Mouse (Mus musculus) kidney, embryonic 16.5 days (tissue): ENCODE results near the gene Galp. TPM values are rescaled to one million over a fixed set of nuclear protein-coding genes. Genes with fewer than 3 reads are reported as not detected.
"Not testable (repeated sequence)": the region's sequence is repeated elsewhere in the genome, so short reads cannot be mapped to it uniquely, and the experiment has no call there.

Source experiments
- ATAC-seq: fragments of 200-750 bp; cut with Nextera tagmentation; 2 replicates; pipeline ENCODE4 v1.8.0; 2017; ENCODE audit warnings: moderate TSS enrichment; ENCODE audit not compliant: low FRiP score, low TSS enrichment
- H3K27ac ChIP-seq: fragments of 300-500 bp; sonication (generic); 2 replicates; pipeline ENCODE4 v1.5.1; 2014; ENCODE audit warnings: low read length
- H3K27me3 ChIP-seq: fragments of 300-500 bp; sonication (generic); 2 replicates; pipeline ENCODE4 v1.6.1; 2014; ENCODE audit warnings: low read length, control low read depth, mixed read lengths; ENCODE audit not compliant: insufficient read depth
- H3K36me3 ChIP-seq: fragments of 300-500 bp; sonication (generic); 2 replicates; pipeline ENCODE4 v1.6.1; 2014; ENCODE audit warnings: low read length, control low read depth, mixed read lengths; ENCODE audit not compliant: insufficient read depth
- H3K4me1 ChIP-seq: fragments of 300-500 bp; sonication (generic); 2 replicates; pipeline ENCODE4 v1.6.1; 2014; ENCODE audit warnings: low read length, control low read depth, mixed read lengths; ENCODE audit not compliant: insufficient read depth
- H3K4me2 ChIP-seq: fragments of 300-500 bp; sonication (generic); replicated peaks from 2 replicates; pipeline ENCODE4 v1.6.1; 2014; ENCODE audit warnings: low read depth, low read length
- H3K4me3 ChIP-seq: fragments of 300-500 bp; sonication (generic); 2 replicates; pipeline ENCODE4 v1.5.1; 2014; ENCODE audit warnings: mild to moderate bottlenecking, low read length
- H3K9ac ChIP-seq: fragments of 300-500 bp; sonication (generic); replicated peaks from 2 replicates; pipeline ENCODE4 v1.6.1; 2014; ENCODE audit warnings: low read length
- H3K9me3 ChIP-seq: fragments of 300-500 bp; sonication (generic); 2 replicates; pipeline ENCODE4 v1.6.1; 2016; ENCODE audit warnings: low read length, control low read depth
- WGBS: fragments of 180-500 bp; shearing (Covaris S2); extraction: QIAGEN DNeasy Blood & Tissue Kit; methylation state at CpG from one replicate; pipeline ENCODE4 v1.1.7; 2014; 5-methylcytosine and 5-hydroxymethylcytosine counted together
- polyA plus RNA-seq: library from polyadenylated mRNA; unstranded; fragments of >200 nt; fragmentation: Nextera tagmentation; extraction: Ambion mirVana; gene quantifications from 2 replicates; pipeline ENCODE4 v1.2.1, GENCODE M21; 2015

The Galp gene
- polyA plus RNA-seq, 1 experiment from 2014 or later, result not detected

GRCm38 (mm10) chr7:6239787-6240186 is 42.9 kb downstream of the Galp start:
- no peaks in the 10 kb centered on the region for H3K4me1 ChIP-seq
- H3K9me3 ChIP-seq, result no peaks in the 10 kb centered on the region
- no peaks in the 10 kb centered on the region for H3K36me3 ChIP-seq
- WGBS, result 56% methylated on average over 11 of the region's 11 CpGs
- H3K27ac ChIP-seq, result no peak overlapping the region
- no peak overlapping the region for H3K4me3 ChIP-seq
- no peak overlapping the region for H3K4me2 ChIP-seq
- no peak overlapping the region for H3K9ac ChIP-seq
- H3K27me3 ChIP-seq, result no peaks in the 10 kb centered on the region
- ATAC-seq, result no peak

- H3K4me1 ChIP-seq, H3K4me3 ChIP-seq, H3K4me2 ChIP-seq, H3K27ac ChIP-seq, H3K27me3 ChIP-seq, H3K36me3 ChIP-seq, H3K9me3 ChIP-seq, H3K9ac ChIP-seq: not testable (repeated sequence)
- WGBS, result 21% methylated on average over 1 of the region's 1 CpGs
- ATAC-seq, result 0 out of 2 replicates have a peak, but pooled peaks have one; percentile 39
Measured at GRCm38 (mm10) chr7:6240841-6241425, 44.0 kb downstream of the Galp start.

- Histone ChIP-seq H3K27me3 (no peaks in the 10 kb centered on the region), H3K9ac (no peak overlapping the region), H3K9me3 (no peaks in the 10 kb centered on the region), H3K27ac (no peak overlapping the region), H3K36me3 (no peaks in the 10 kb centered on the region), H3K4me2 (no peak overlapping the region), H3K4me3 (no peak overlapping the region), H3K4me1 (no peaks in the 10 kb centered on the region)
- WGBS, result 43% methylated on average over 11 of the region's 11 CpGs
- no peak for ATAC-seq
Measured at GRCm38 (mm10) chr7:6244361-6245292, 47.7 kb downstream of the Galp start.

- Histone ChIP-seq H3K9ac (no peak within 1 kb of the TSS), H3K27me3 (no peaks in the 10 kb centered on the region), H3K4me1 (no peaks in the 10 kb centered on the region), H3K36me3 (no peaks in the 10 kb centered on the region), H3K9me3 (peaks cover 4% of the 10 kb centered on the region; the same call in 1 of the 2 replicates), H3K27ac (no peak within 1 kb of the TSS), H3K4me2 (no peak within 1 kb of the TSS), H3K4me3 (no peak within 1 kb of the TSS)
- ATAC-seq, result no peak
- 79% methylated on average over 6 of the region's 6 CpGs for whole genome bisulfite sequencing
Measured at GRCm38 (mm10) chr7:6252410-6252809, 55.5 kb downstream of the Galp start, which contains the start of gene Epp13. Epp13 (plus strand) TSS chr7:6252710.

- Histone ChIP-seq H3K36me3 (no peaks in the 10 kb centered on the region), H3K4me3 (no peak overlapping the region), H3K9ac (no peak overlapping the region), H3K9me3 (peaks cover 4% of the 10 kb centered on the region; the same call in 1 of the 2 replicates), H3K4me2 (no peak overlapping the region), H3K4me1 (no peaks in the 10 kb centered on the region), H3K27ac (no peak overlapping the region), H3K27me3 (no peaks in the 10 kb centered on the region)
- no peak for ATAC-seq
- WGBS, result 95% methylated on average over 5 of the region's 5 CpGs
Measured at GRCm38 (mm10) chr7:6254451-6254850, 57.6 kb downstream of the Galp start.

- WGBS, result 80% methylated on average over 4 of the region's 4 CpGs
Measured at GRCm38 (mm10) chr7:6257386-6257785, 60.5 kb downstream of the Galp start.

GRCm38 (mm10) chr7:6258232-6259220 is 61.6 kb downstream of the Galp start:
- H3K4me2 ChIP-seq, result no peak overlapping the region
- no peak overlapping the region for H3K9ac ChIP-seq
- WGBS, result 36% methylated on average over 16 of the region's 16 CpGs
- ATAC-seq, result no peak
- H3K27ac ChIP-seq, result no peak overlapping the region
- H3K36me3 ChIP-seq, result no peaks in the 10 kb centered on the region
- no peak overlapping the region for H3K4me3 ChIP-seq
- H3K9me3 ChIP-seq, result no peaks in the 10 kb centered on the region
- H3K4me1 ChIP-seq, result no peaks in the 10 kb centered on the region
- no peaks in the 10 kb centered on the region for H3K27me3 ChIP-seq

More at GRCm38 (mm10) chr7:6257386-6257785, 60.5 kb downstream of the Galp start:
- peaks cover 4% of the 10 kb centered on the region; the same call in 1 of the 2 replicates for H3K9me3 ChIP-seq
- no peaks in the 10 kb centered on the region for H3K4me1 ChIP-seq
- no peak overlapping the region for H3K4me2 ChIP-seq
- no peak overlapping the region for H3K9ac ChIP-seq
- no peaks in the 10 kb centered on the region for H3K27me3 ChIP-seq
- H3K4me3 ChIP-seq, result no peak overlapping the region
- ATAC-seq, result no peak
- no peaks in the 10 kb centered on the region for H3K36me3 ChIP-seq
- H3K27ac ChIP-seq, result no peak overlapping the region

GRCm38 (mm10) chr7:6260004-6260403 is 63.1 kb downstream of the Galp start:
- WGBS, result 67% methylated on average over 2 of the region's 2 CpGs
- ATAC-seq, H3K27ac ChIP-seq: not testable (repeated sequence)

GRCm38 (mm10) chr7:6262120-6262519 is 65.2 kb downstream of the Galp start:
- H3K4me3 ChIP-seq, result no peak overlapping the region
- no peak for ATAC-seq
- H3K4me1 ChIP-seq, result no peaks in the 10 kb centered on the region
- H3K9ac ChIP-seq, result no peak overlapping the region
- no peak overlapping the region for H3K4me2 ChIP-seq
- H3K27me3 ChIP-seq, result no peaks in the 10 kb centered on the region
- H3K36me3 ChIP-seq, result no peaks in the 10 kb centered on the region
- 76% methylated on average over 3 of the region's 3 CpGs for WGBS
- no peak overlapping the region for H3K27ac ChIP-seq
- no peaks in the 10 kb centered on the region for H3K9me3 ChIP-seq

More at GRCm38 (mm10) chr7:6260004-6260403, 63.1 kb downstream of the Galp start:
- H3K9ac ChIP-seq, H3K9me3 ChIP-seq, H3K36me3 ChIP-seq, H3K27me3 ChIP-seq, H3K4me3 ChIP-seq, H3K4me1 ChIP-seq, H3K4me2 ChIP-seq: not testable (repeated sequence)
